Mouse (Mus musculus): ENCODE measurements around the gene Acot2. TPM values are rescaled to one million over a fixed set of nuclear protein-coding genes. Genes with fewer than 3 reads are reported as not detected.
"Not testable (repeated sequence)": the region's sequence is repeated elsewhere in the genome, so short reads cannot be mapped to it uniquely, and the experiment has no call there.

The Acot2 gene
- 75.6 and 85.0 TPM in 2 replicates for polyA plus RNA-seq (2015; fragmentation: Nextera tagmentation; extraction: Ambion mirVana)

GRCm38 (mm10) chr12:83987583-83988441 is at the start of gene Acot2:
Gene Acot2, plus strand, starts transcription at chr12:83987861.
- H3K4me1 ChIP-seq (ENCODE audit: control insufficient read depth, insufficient read depth, low read length), result peaks cover 14% of the 10 kb centered on the region
- H3K27me3 ChIP-seq (ENCODE audit: control insufficient read depth, insufficient read depth, low read length), result no peaks in the 10 kb centered on the region
- no peaks in the 10 kb centered on the region; the same call in 1 of the 2 replicates for H3K9me3 ChIP-seq (replicated peaks; ENCODE audit: control insufficient read depth, low read length)
- peak within 1 kb of the TSS; percentile 70 for H3K4me3 ChIP-seq (ENCODE audit: low read length)
- H3K27ac ChIP-seq (ENCODE audit: low read length), result peak within 1 kb of the TSS; percentile 99
- peak within 1 kb of the TSS; percentile 67 for H3K4me2 ChIP-seq (ENCODE audit: low read depth, low read length)
- WGBS, result under 1% methylated on average over 79 of the region's 80 CpGs
- peak within 1 kb of the TSS; percentile 90 for H3K9ac ChIP-seq (ENCODE audit: low read length)
- ATAC-seq (replicated peaks; ENCODE audit: extremely low read depth, insufficient read depth, low FRiP score), result peak; percentile 82
- H3K36me3 ChIP-seq (ENCODE audit: control insufficient read depth, insufficient read depth), result no peaks in the 10 kb centered on the region; the same call in 1 of the 2 replicates

- not testable (repeated sequence) for H3K9ac ChIP-seq (ENCODE audit: low read length); H3K36me3 ChIP-seq (ENCODE audit: control insufficient read depth, insufficient read depth); H3K4me3 ChIP-seq (ENCODE audit: low read length); H3K27me3 ChIP-seq (ENCODE audit: control insufficient read depth, insufficient read depth, low read length); H3K27ac ChIP-seq (ENCODE audit: low read length); ATAC-seq (replicated peaks; ENCODE audit: extremely low read depth, insufficient read depth, low FRiP score); H3K4me2 ChIP-seq (ENCODE audit: low read depth, low read length); H3K9me3 ChIP-seq (replicated peaks; ENCODE audit: control insufficient read depth, low read length); H3K4me1 ChIP-seq (ENCODE audit: control insufficient read depth, insufficient read depth, low read length)
- WGBS, result 39% methylated on average over 1 of the region's 1 CpGs
These were observed 49.1 kb upstream of the Acot2 start for GRCm38 (mm10) chr12:83938592-83938991.

- no peaks in the 10 kb centered on the region for H3K27me3 ChIP-seq (ENCODE audit: control insufficient read depth, insufficient read depth, low read length)
- H3K36me3 ChIP-seq (ENCODE audit: control insufficient read depth, insufficient read depth), result no peaks in the 10 kb centered on the region
- H3K4me2 ChIP-seq (ENCODE audit: low read depth, low read length), result no peak overlapping the region
- H3K27ac ChIP-seq (ENCODE audit: low read length), result no peak overlapping the region
- H3K4me1 ChIP-seq (ENCODE audit: control insufficient read depth, insufficient read depth, low read length), result no peaks in the 10 kb centered on the region
- no peak overlapping the region for H3K9ac ChIP-seq (ENCODE audit: low read length)
- H3K9me3 ChIP-seq (replicated peaks; ENCODE audit: control insufficient read depth, low read length), result no peaks in the 10 kb centered on the region
- 75% methylated on average over 2 of the region's 2 CpGs for WGBS
- no peak overlapping the region for H3K4me3 ChIP-seq (ENCODE audit: low read length)
- no peak for ATAC-seq (replicated peaks; ENCODE audit: extremely low read depth, insufficient read depth, low FRiP score)
These were observed 48.3 kb upstream of the Acot2 start for GRCm38 (mm10) chr12:83939332-83939731.

- H3K4me1 ChIP-seq (ENCODE audit: control insufficient read depth, insufficient read depth, low read length), result no peaks in the 10 kb centered on the region
- no peak overlapping the region for H3K4me2 ChIP-seq (ENCODE audit: low read depth, low read length)
- ATAC-seq (replicated peaks; ENCODE audit: extremely low read depth, insufficient read depth, low FRiP score), result no peak
- WGBS, result 60% methylated on average over 4 of the region's 4 CpGs
- no peak overlapping the region for H3K9ac ChIP-seq (ENCODE audit: low read length)
- H3K36me3 ChIP-seq (ENCODE audit: control insufficient read depth, insufficient read depth), result no peaks in the 10 kb centered on the region
- no peak overlapping the region for H3K4me3 ChIP-seq (ENCODE audit: low read length)
- no peaks in the 10 kb centered on the region for H3K27me3 ChIP-seq (ENCODE audit: control insufficient read depth, insufficient read depth, low read length)
- no peak overlapping the region for H3K27ac ChIP-seq (ENCODE audit: low read length)
- no peaks in the 10 kb centered on the region for H3K9me3 ChIP-seq (replicated peaks; ENCODE audit: control insufficient read depth, low read length)
These were observed 47.6 kb upstream of the Acot2 start for GRCm38 (mm10) chr12:83940031-83940430.

GRCm38 (mm10) chr12:83941938-83942337 is 45.7 kb upstream of the Acot2 start:
- 77% methylated on average over 3 of the region's 3 CpGs for WGBS
- no peaks in the 10 kb centered on the region; the same call in 1 of the 2 replicates for H3K9me3 ChIP-seq (replicated peaks; ENCODE audit: control insufficient read depth, low read length)
- H3K9ac ChIP-seq (ENCODE audit: low read length), result no peak overlapping the region
- H3K4me3 ChIP-seq (ENCODE audit: low read length), result no peak overlapping the region
- no peak overlapping the region for H3K4me2 ChIP-seq (ENCODE audit: low read depth, low read length)
- no peaks in the 10 kb centered on the region for H3K4me1 ChIP-seq (ENCODE audit: control insufficient read depth, insufficient read depth, low read length)
- no peaks in the 10 kb centered on the region for H3K27me3 ChIP-seq (ENCODE audit: control insufficient read depth, insufficient read depth, low read length)
- no peaks in the 10 kb centered on the region for H3K36me3 ChIP-seq (ENCODE audit: control insufficient read depth, insufficient read depth)
- no peak for ATAC-seq (replicated peaks; ENCODE audit: extremely low read depth, insufficient read depth, low FRiP score)
- no peak overlapping the region for H3K27ac ChIP-seq (ENCODE audit: low read length)

GRCm38 (mm10) chr12:83947260-83947811 is 40.3 kb upstream of the Acot2 start:
- H3K36me3 ChIP-seq (ENCODE audit: control insufficient read depth, insufficient read depth), result no peaks in the 10 kb centered on the region
- H3K4me1 ChIP-seq (ENCODE audit: control insufficient read depth, insufficient read depth, low read length), result peaks cover 14% of the 10 kb centered on the region
- peak overlapping the region; percentile 78 for H3K27ac ChIP-seq (ENCODE audit: low read length)
- ATAC-seq (replicated peaks; ENCODE audit: extremely low read depth, insufficient read depth, low FRiP score), result no peak; the same call in 1 of the 2 replicates
- H3K27me3 ChIP-seq (ENCODE audit: control insufficient read depth, insufficient read depth, low read length), result no peaks in the 10 kb centered on the region
- H3K4me2 ChIP-seq (ENCODE audit: low read depth, low read length), result no peak overlapping the region
- H3K9me3 ChIP-seq (replicated peaks; ENCODE audit: control insufficient read depth, low read length), result no peaks in the 10 kb centered on the region; the same call in 1 of the 2 replicates
- H3K4me3 ChIP-seq (ENCODE audit: low read length), result no peak overlapping the region
- whole genome bisulfite sequencing, result 65% methylated on average over 8 of the region's 8 CpGs
- H3K9ac ChIP-seq (ENCODE audit: low read length), result no peak overlapping the region

GRCm38 (mm10) chr12:83949043-83949442 is 38.6 kb upstream of the Acot2 start:
- Histone ChIP-seq H3K4me1 (ENCODE audit: control insufficient read depth, insufficient read depth, low read length) (peaks cover 25% of the 10 kb centered on the region), H3K9ac (ENCODE audit: low read length) (no peak overlapping the region), H3K27ac (ENCODE audit: low read length) (no peak overlapping the region), H3K36me3 (ENCODE audit: control insufficient read depth, insufficient read depth) (peaks cover 5% of the 10 kb centered on the region; the same call in 1 of the 2 replicates), H3K4me2 (ENCODE audit: low read depth, low read length) (no peak overlapping the region), H3K27me3 (ENCODE audit: control insufficient read depth, insufficient read depth, low read length) (no peaks in the 10 kb centered on the region), H3K9me3 (replicated peaks; ENCODE audit: control insufficient read depth, low read length) (no peaks in the 10 kb centered on the region; the same call in 1 of the 2 replicates), H3K4me3 (ENCODE audit: low read length) (no peak overlapping the region)
- WGBS, result 54% methylated on average over 4 of the region's 4 CpGs
- ATAC-seq (replicated peaks; ENCODE audit: extremely low read depth, insufficient read depth, low FRiP score), result no peak

- Histone ChIP-seq H3K4me3 (ENCODE audit: low read length) (peak overlapping the region; percentile 93), H3K9ac (ENCODE audit: low read length) (peak overlapping the region; percentile 91), H3K27ac (ENCODE audit: low read length) (peak overlapping the region; percentile 84), H3K9me3 (replicated peaks; ENCODE audit: control insufficient read depth, low read length) (no peaks in the 10 kb centered on the region; the same call in 1 of the 2 replicates), H3K4me1 (ENCODE audit: control insufficient read depth, insufficient read depth, low read length) (peaks cover 27% of the 10 kb centered on the region), H3K36me3 (ENCODE audit: control insufficient read depth, insufficient read depth) (peaks cover 5% of the 10 kb centered on the region; the same call in 1 of the 2 replicates), H3K27me3 (ENCODE audit: control insufficient read depth, insufficient read depth, low read length) (no peaks in the 10 kb centered on the region), H3K4me2 (ENCODE audit: low read depth, low read length) (peak overlapping the region; percentile 99)
- 24% methylated on average over 11 of the region's 11 CpGs for WGBS
- no peak for ATAC-seq (replicated peaks; ENCODE audit: extremely low read depth, insufficient read depth, low FRiP score)
These were observed 37.7 kb upstream of the Acot2 start for GRCm38 (mm10) chr12:83949776-83950492.

Data from heart, embryonic 16.5 days (tissue).